Mouse (Mus musculus): ENCODE results near the gene Mgat4a.

DNA sequence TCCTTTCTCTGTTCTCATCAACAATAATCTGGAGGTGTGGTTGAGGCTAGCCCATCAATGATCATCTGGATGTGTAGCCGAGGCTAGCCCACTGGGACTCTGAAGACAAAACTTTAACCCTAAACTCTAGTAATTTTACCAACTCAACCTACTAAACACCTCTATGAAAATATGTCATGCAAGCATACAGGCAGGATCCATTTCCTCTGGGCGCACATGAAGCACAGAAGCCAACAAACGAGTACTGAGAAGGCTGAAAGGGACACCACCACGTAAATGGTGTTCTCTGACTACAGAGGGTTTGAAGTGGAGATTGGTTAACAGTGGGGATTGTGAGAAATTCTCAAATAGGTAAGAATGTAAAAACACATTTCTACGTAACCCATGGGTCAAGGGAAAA is 63.6 kb downstream of the Mgat4a start:
- TF ChIP-seq CTCF (IDR thresholded peaks at IDR 0.05): no peak
- TF ChIP-seq POLR2A (IDR thresholded peaks at IDR 0.05; ENCODE audit: insufficient read depth, low read depth, low read length): no peak
